Mouse (Mus musculus): ENCODE measurements at regions not wholly inside any gene's neighbourhood (a gene's known extent, or its start where the extent isn't known, plus 50 kb on each side); places are given as distances from the start of the nearest gene placed in this dataset. TPM values are rescaled to one million over a fixed set of nuclear protein-coding genes. Genes with fewer than 3 reads are reported as not detected.

DNA sequence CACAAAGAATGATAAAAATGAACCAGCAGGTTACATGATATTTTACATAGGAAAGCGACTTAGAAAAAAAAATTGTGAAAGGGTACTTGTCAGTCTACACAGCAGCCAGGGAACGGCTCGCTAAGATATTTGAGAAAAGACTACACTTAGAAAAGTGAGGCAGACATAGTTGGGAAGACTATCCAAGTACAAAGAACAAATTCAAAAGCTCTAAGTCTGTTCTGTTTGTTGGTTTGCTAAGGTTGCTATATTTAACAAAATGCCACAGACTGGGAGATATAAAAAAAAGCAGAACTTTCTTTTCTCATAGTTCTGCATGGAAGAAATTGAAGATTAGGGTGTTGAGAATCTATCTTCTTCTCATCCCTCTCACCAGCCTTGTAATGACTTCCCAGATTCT lies 583.5 kb downstream of the Utrn start:
- H3K4me2 ChIP-seq (replicated peaks; ENCODE audit: low read depth), result no peak overlapping the region
- no peaks in the 10 kb centered on the region for H3K36me3 ChIP-seq (ENCODE audit: control insufficient read depth, insufficient read depth)
- H3K27ac ChIP-seq (ENCODE audit: low read depth, low read length), result no peak overlapping the region
- H3K4me1 ChIP-seq (replicated peaks; ENCODE audit: control insufficient read depth, insufficient read depth, low read length), result no peaks in the 10 kb centered on the region
- H3K9me3 ChIP-seq (ENCODE audit: control insufficient read depth), result no peaks in the 10 kb centered on the region
- no peak overlapping the region for H3K4me3 ChIP-seq (ENCODE audit: low read depth, low read length)
- WGBS, result 87% methylated on average over 3 of the region's 3 CpGs
- H3K9ac ChIP-seq (ENCODE audit: low read depth, low read length), result no peak overlapping the region
- H3K27me3 ChIP-seq (replicated peaks; ENCODE audit: control insufficient read depth, insufficient read depth, low read length), result no peaks in the 10 kb centered on the region
- ATAC-seq, result no peak
- TF ChIP-seq CTCF (IDR thresholded peaks at IDR 0.05; ENCODE audit: low read depth), result no peak

GRCm38 (mm10) chr10:12298887-12299286 lies 570.3 kb downstream of the Utrn start:
- H3K27ac ChIP-seq (ENCODE audit: low read depth, low read length), result no peak overlapping the region
- no peak for TF ChIP-seq CTCF (IDR thresholded peaks at IDR 0.05; ENCODE audit: low read depth)
- no peaks in the 10 kb centered on the region for H3K9me3 ChIP-seq (ENCODE audit: control insufficient read depth)
- H3K4me2 ChIP-seq (replicated peaks; ENCODE audit: low read depth), result no peak overlapping the region
- WGBS, result 74% methylated on average over 2 of the region's 2 CpGs
- H3K4me1 ChIP-seq (replicated peaks; ENCODE audit: control insufficient read depth, insufficient read depth, low read length), result no peaks in the 10 kb centered on the region
- H3K27me3 ChIP-seq (replicated peaks; ENCODE audit: control insufficient read depth, insufficient read depth, low read length), result no peaks in the 10 kb centered on the region
- no peaks in the 10 kb centered on the region for H3K36me3 ChIP-seq (ENCODE audit: control insufficient read depth, insufficient read depth)
- H3K9ac ChIP-seq (ENCODE audit: low read depth, low read length), result no peak overlapping the region
- no peak for ATAC-seq
- no peak overlapping the region for H3K4me3 ChIP-seq (ENCODE audit: low read depth, low read length)

- WGBS, result 81% methylated on average over 4 of the region's 4 CpGs
- Histone ChIP-seq H3K36me3 (ENCODE audit: control insufficient read depth, insufficient read depth) (no peaks in the 10 kb centered on the region), H3K4me3 (ENCODE audit: low read depth, low read length) (no peak overlapping the region), H3K9ac (ENCODE audit: low read depth, low read length) (no peak overlapping the region), H3K9me3 (ENCODE audit: control insufficient read depth) (no peaks in the 10 kb centered on the region), H3K4me2 (replicated peaks; ENCODE audit: low read depth) (no peak overlapping the region), H3K27ac (ENCODE audit: low read depth, low read length) (no peak overlapping the region), H3K27me3 (replicated peaks; ENCODE audit: control insufficient read depth, insufficient read depth, low read length) (no peaks in the 10 kb centered on the region), H3K4me1 (replicated peaks; ENCODE audit: control insufficient read depth, insufficient read depth, low read length) (no peaks in the 10 kb centered on the region)
- ATAC-seq, result no peak
- no peak for TF ChIP-seq CTCF (IDR thresholded peaks at IDR 0.05; ENCODE audit: low read depth)
Measured at GRCm38 (mm10) chr10:12302396-12302795, 566.8 kb downstream of the Utrn start.

GRCm38 (mm10) chr10:12320311-12320710 lies 548.9 kb downstream of the Utrn start:
- 67% methylated on average over 2 of the region's 2 CpGs for WGBS
- H3K4me3 ChIP-seq (ENCODE audit: low read depth, low read length), result no peak overlapping the region

More at GRCm38 (mm10) chr10:12320311-12320710, 548.9 kb downstream of the Utrn start:
- H3K4me2 ChIP-seq (replicated peaks; ENCODE audit: low read depth), result no peak overlapping the region
- no peaks in the 10 kb centered on the region for H3K9me3 ChIP-seq (ENCODE audit: control insufficient read depth)
- H3K4me1 ChIP-seq (replicated peaks; ENCODE audit: control insufficient read depth, insufficient read depth, low read length), result no peaks in the 10 kb centered on the region
- TF ChIP-seq CTCF (IDR thresholded peaks at IDR 0.05; ENCODE audit: low read depth), result no peak
- no peak overlapping the region for H3K9ac ChIP-seq (ENCODE audit: low read depth, low read length)
- H3K27ac ChIP-seq (ENCODE audit: low read depth, low read length), result no peak overlapping the region
- H3K27me3 ChIP-seq (replicated peaks; ENCODE audit: control insufficient read depth, insufficient read depth, low read length), result no peaks in the 10 kb centered on the region
- ATAC-seq, result no peak
- H3K36me3 ChIP-seq (ENCODE audit: control insufficient read depth, insufficient read depth), result no peaks in the 10 kb centered on the region

Small RNA genes lying in the stretch of these regions (microRNA-seq; reads per million reads assigned to microRNA genes)
- not detected for gene Gm22194
